Mouse (Mus musculus): ENCODE data around the gene Gm3139.
"Not testable (repeated sequence)": the region's sequence is repeated elsewhere in the genome, so short reads cannot be mapped to it uniquely, and the experiment has no call there.

The Gm3139 gene

DNA sequence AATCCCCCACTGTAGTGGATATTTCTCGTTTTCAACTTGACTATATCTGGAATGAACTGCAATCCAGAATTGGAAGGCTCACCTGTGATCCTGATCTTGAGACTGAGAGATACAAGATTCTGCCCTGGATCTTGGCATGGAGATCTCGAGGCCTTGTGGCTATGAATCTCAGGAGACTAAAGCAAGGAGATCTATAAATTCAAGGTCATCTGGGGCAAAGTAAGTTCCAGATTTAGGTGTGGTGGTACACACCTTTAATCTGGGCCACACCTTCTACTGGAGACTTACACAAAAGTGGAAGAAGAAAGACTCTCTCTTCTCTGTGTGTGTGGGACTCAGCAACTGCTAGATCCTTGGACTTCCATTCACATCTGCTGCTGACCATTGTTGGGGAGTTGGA, at the start of gene Gm3139:
Gene Gm3139 (plus strand): TSS at position 301 of the 400 bp plus-strand sequence.
- POLR2A ChIA-PET = not testable (repeated sequence)

More for the DNA sequence above, at the start of gene Gm3139:
- CTCF ChIA-PET = not testable (repeated sequence)
